Mouse (Mus musculus): ENCODE measurements around the gene Slc16a5.
A peak's percentile ranks its signal among the peaks of the same experiment; 100 is the strongest.
"Not testable (repeated sequence)": the region's sequence is repeated elsewhere in the genome, so short reads cannot be mapped to it uniquely, and the experiment has no call there.

Gene Slc16a5

GRCm38 (mm10) chr11:115447321-115447885, 14.9 kb upstream of the Slc16a5 start:
- no peak for DNase-seq (ENCODE audit: low read depth, low spot score)

- no peak for DNase-seq (ENCODE audit: low read depth, low spot score)
Measured at GRCm38 (mm10) chr11:115448075-115448474, 14.2 kb upstream of the Slc16a5 start.

GRCm38 (mm10) chr11:115448998-115449397, 13.3 kb upstream of the Slc16a5 start:
- no peak for DNase-seq (ENCODE audit: low read depth, low spot score)

GRCm38 (mm10) chr11:115450176-115450575, 12.1 kb upstream of the Slc16a5 start:
- no peak for DNase-seq (ENCODE audit: low read depth, low spot score)

- no peak for DNase-seq (ENCODE audit: low read depth, low spot score)
Measured at GRCm38 (mm10) chr11:115451781-115452241, 10.5 kb upstream of the Slc16a5 start.

- peak; percentile 79 for DNase-seq (ENCODE audit: low read depth, low spot score)
Measured at GRCm38 (mm10) chr11:115452281-115452860, 9.9 kb upstream of the Slc16a5 start.

GRCm38 (mm10) chr11:115453306-115453705, 9.0 kb upstream of the Slc16a5 start:
- DNase-seq (ENCODE audit: low read depth, low spot score): no peak

- DNase-seq (ENCODE audit: low read depth, low spot score): not testable (repeated sequence)
Measured at GRCm38 (mm10) chr11:115454822-115455221, 7.5 kb upstream of the Slc16a5 start.

GRCm38 (mm10) chr11:115455619-115456018, 6.7 kb upstream of the Slc16a5 start:
- no peak for DNase-seq (ENCODE audit: low read depth, low spot score)

- no peak for DNase-seq (ENCODE audit: low read depth, low spot score)
Measured at GRCm38 (mm10) chr11:115456182-115456581, 6.1 kb upstream of the Slc16a5 start.

- no peak for DNase-seq (ENCODE audit: low read depth, low spot score)
Measured at GRCm38 (mm10) chr11:115457405-115457804, 4.9 kb upstream of the Slc16a5 start.

GRCm38 (mm10) chr11:115460976-115461375, 1.3 kb upstream of the Slc16a5 start:
- no peak for DNase-seq (ENCODE audit: low read depth, low spot score)

- no peak for DNase-seq (ENCODE audit: low read depth, low spot score)
Measured at GRCm38 (mm10) chr11:115461846-115462242, 430 bp upstream of the Slc16a5 start.

- no peak for DNase-seq (ENCODE audit: low read depth, low spot score)
Measured at GRCm38 (mm10) chr11:115463397-115463796, 1.1 kb downstream of the Slc16a5 start.

GRCm38 (mm10) chr11:115464851-115465250, 2.6 kb downstream of the Slc16a5 start:
- no peak for DNase-seq (ENCODE audit: low read depth, low spot score)

- DNase-seq (ENCODE audit: low read depth, low spot score): no peak
Measured at GRCm38 (mm10) chr11:115467217-115467618, 4.9 kb downstream of the Slc16a5 start.

GRCm38 (mm10) chr11:115472183-115472582, 9.9 kb downstream of the Slc16a5 start:
- DNase-seq (ENCODE audit: low read depth, low spot score): no peak

GRCm38 (mm10) chr11:115473626-115474275, 11.5 kb downstream of the Slc16a5 start:
- DNase-seq (ENCODE audit: low read depth, low spot score): peak; percentile 93

GRCm38 (mm10) chr11:115475025-115475757, 12.9 kb downstream of the Slc16a5 start, which contains the start of gene Armc7:
TSS of gene Armc7 (plus strand) at chr11:115475667.
- peak; percentile 90 for DNase-seq (ENCODE audit: low read depth, low spot score)

- DNase-seq (ENCODE audit: low read depth, low spot score): no peak
Measured at GRCm38 (mm10) chr11:115475758-115476237, 13.5 kb downstream of the Slc16a5 start.

- DNase-seq (ENCODE audit: low read depth, low spot score): not testable (repeated sequence)
Measured at GRCm38 (mm10) chr11:115476630-115477029, 14.4 kb downstream of the Slc16a5 start.

- not testable (repeated sequence) for DNase-seq (ENCODE audit: low read depth, low spot score)
Measured at GRCm38 (mm10) chr11:115477388-115477787, 15.1 kb downstream of the Slc16a5 start.

All from retina, postnatal 7 days (tissue).